Mouse (Mus musculus): ENCODE results near the gene Tmem218. TPM values are rescaled to one million over a fixed set of nuclear protein-coding genes. Genes with fewer than 3 reads are reported as not detected.

Tmem218 gene
- total RNA-seq (2014; fragmentation: Nextera tagmentation), result 2.0 and 4.1 TPM in 2 replicates
- total RNA-seq (2017), result 1.9 and 4.2 TPM in 2 replicates

- ATAC-seq (replicated peaks; ENCODE audit: poor library complexity, severe bottlenecking), result peak; percentile 98
Observed at GRCm38 (mm10) chr9:37207929-37208411, at the start of gene Tmem218. Gene Tmem218, plus strand, starts transcription at chr9:37208223.

DNA sequence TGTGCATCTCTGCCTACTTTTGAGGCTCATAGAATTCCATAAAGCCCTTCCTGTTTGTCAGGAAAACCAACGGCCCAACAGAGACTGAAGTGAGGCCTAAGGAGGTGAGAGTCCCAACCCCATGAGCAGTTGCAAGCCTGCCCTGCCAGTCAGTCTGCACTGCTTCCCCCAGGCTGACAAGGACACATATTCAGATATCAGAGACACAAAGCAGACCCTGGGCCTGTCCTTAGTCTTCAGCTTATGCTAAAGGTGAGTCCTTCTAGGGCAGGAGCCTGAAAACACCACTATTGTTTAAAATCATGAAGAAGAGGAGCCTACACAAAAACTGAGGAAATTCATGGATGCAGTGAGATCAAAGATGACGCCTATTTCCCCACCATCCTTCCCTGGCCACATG lies 47.3 kb upstream of the Tmem218 start:
- no peak for ATAC-seq (replicated peaks; ENCODE audit: poor library complexity, severe bottlenecking)

DNA sequence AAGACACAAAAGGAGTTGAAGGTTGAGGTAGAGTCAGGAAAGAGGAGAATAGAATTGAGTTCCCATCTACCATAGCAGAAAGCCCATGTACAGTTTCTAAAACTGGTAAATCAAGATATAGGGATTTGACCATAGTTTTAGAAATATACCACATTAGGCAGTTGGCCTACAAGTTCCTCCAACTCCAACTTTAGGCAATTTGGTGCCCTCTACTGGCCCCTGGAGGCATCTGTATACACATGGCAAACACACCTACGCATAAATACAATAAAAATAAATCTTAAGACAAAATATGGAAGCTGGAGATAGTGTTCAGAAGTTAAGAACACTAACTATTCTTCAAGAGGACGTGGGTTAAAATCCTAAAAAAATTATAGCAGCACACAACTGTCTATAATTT lies 41.1 kb upstream of the Tmem218 start:
- no peak for ATAC-seq (replicated peaks; ENCODE audit: poor library complexity, severe bottlenecking)

GRCm38 (mm10) chr9:37173376-37173775 lies 34.6 kb upstream of the Tmem218 start:
- ATAC-seq (replicated peaks; ENCODE audit: poor library complexity, severe bottlenecking), result no peak

DNA sequence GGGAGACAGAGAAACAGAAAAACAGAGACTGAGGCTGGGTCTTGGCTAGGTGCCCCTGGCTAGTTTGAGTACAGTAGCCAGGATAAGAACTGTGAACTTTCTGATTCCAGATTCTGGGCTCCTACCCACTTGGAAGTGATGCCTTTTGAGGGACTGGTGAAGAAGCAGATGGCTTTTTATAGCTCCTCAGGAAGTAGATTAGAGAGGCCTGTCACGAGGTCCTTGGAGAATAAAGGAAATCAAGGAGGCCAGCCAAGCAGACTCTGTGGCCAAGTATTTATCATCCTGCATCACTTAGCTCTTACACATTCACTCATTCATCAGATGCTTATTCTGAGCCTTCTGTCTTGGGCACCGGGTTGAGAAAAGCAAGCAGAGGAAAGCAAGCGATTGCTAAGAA lies 32.0 kb upstream of the Tmem218 start:
- ATAC-seq (replicated peaks; ENCODE audit: poor library complexity, severe bottlenecking), result no peak

DNA sequence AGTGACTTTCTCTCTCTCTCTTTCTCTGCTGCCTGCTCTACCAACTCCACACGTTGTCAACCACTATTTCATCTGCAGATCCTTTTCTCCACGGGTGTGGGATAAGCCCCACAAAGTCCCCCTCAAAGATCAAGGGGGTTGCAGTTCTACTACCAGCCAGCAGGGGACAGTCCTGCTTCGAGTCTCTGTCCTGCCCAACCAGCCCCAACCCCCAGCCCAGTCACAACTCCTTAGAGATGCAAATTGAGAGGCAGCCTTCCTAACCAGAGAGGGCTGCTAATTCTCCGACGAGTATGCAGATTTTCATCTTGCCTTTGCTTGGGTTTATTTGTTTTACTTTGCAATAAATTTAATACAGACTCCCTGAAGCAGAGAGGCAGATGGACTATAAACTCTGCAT lies 30.9 kb upstream of the Tmem218 start:
- peak; percentile 89 for ATAC-seq (replicated peaks; ENCODE audit: poor library complexity, severe bottlenecking)

GRCm38 (mm10) chr9:37177551-37177950 lies 30.5 kb upstream of the Tmem218 start:
- no peak for ATAC-seq (replicated peaks; ENCODE audit: poor library complexity, severe bottlenecking)

DNA sequence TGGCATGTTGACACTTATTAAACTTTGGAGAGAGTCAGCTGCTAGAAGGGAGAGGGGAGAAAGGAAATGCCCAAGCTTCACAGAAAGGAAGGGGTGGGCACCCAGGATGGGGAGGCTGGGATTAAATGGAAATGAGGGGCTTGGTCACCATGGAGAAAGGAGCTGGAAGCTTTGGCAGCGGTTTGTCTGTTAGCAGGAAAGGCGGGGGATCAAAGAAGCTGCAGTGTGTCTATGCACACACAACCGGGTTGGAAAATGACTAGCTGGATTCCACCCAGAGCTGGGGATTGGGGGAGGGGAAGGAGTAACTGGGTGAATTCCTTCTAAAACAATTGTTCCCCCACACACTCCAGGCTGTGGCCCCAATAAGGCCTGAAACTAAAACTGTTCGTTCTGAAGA lies 29.1 kb upstream of the Tmem218 start:
- ATAC-seq (replicated peaks; ENCODE audit: poor library complexity, severe bottlenecking), result no peak

GRCm38 (mm10) chr9:37179596-37179995 lies 28.4 kb upstream of the Tmem218 start:
- ATAC-seq (replicated peaks; ENCODE audit: poor library complexity, severe bottlenecking), result no peak

- no peak for ATAC-seq (replicated peaks; ENCODE audit: poor library complexity, severe bottlenecking)
Observed at GRCm38 (mm10) chr9:37181596-37181995, 26.4 kb upstream of the Tmem218 start.

DNA sequence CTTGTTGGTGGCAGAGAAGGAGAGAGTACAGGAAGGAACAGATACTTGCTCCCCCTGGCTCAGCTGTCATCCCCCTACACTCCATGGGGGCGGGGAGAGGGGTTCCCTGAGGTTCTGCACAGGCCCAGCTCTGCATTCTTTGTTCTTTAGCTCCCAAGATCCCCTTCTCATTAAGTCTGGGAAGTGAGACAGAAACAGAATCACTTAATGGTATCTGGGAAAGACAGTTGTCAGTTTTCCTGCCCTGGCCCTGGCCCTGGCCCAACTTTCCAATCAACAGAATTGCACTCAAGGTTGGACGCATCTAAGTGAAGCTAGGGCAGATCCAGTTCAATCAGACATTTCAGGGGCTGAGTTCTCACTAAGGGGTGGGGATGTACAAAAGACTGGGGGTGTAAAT lies 24.8 kb upstream of the Tmem218 start:
- ATAC-seq (replicated peaks; ENCODE audit: poor library complexity, severe bottlenecking), result no peak

DNA sequence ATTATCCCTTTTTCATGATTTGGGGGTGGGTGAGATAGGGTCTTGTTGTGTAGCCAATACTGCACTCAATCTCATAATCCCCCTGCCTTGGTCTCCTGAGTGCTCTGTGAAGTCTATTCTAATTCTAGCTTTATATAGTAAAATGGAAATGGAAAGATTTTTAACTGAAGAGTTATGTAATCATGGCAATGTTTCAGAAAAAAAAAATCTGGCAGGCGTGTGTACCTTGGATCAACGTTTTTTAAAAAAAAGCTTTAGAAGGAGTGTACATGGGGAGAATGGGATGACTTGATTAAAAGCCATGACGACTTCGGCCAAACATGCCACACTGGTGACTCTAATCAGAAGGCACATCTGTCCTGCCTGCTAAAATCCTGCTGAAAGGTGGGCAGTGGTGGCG lies 20.6 kb upstream of the Tmem218 start:
- ATAC-seq (replicated peaks; ENCODE audit: poor library complexity, severe bottlenecking), result no peak

- ATAC-seq (replicated peaks; ENCODE audit: poor library complexity, severe bottlenecking), result no peak
Observed at GRCm38 (mm10) chr9:37188024-37188423, 20.0 kb upstream of the Tmem218 start.

DNA sequence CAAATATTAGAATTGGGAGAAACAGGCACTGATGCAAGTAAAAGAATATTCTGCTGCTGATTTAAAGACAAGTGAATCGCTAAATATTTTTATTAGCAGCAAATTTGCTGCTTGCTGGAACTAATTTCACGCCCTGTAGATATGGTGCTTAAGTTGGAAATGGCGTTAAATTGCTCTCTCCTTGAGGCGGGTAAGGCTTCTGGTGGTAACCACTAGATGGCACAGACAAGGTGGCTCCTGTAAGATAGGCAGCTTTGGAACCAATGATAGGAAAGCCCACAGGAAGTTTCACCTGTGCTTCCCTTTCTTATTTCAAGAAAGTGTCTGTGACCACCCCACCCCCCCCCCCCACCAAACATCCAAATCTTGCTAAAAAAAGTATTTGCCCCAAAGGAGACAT lies 11.0 kb upstream of the Tmem218 start:
- ATAC-seq (replicated peaks; ENCODE audit: poor library complexity, severe bottlenecking), result no peak

DNA sequence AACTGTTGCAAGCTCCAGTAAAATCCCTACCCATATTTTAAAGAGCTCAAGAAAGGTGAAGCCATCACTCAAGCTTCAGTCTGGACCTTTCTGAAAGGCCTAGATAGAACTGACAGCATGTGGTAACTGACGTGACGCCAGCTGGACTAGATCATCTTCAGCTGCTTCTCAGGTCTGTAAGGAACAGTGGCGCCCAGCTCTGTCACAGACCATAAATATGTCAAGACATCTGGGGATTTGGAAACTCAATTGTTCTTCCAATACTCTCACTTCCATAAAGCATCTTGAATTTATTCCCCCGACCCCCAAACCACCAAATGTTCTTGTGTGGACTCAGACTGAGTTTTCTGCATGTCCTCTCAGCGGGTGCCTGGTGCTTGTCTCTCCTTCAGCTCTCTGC lies 7.6 kb upstream of the Tmem218 start:
- no peak for ATAC-seq (replicated peaks; ENCODE audit: poor library complexity, severe bottlenecking)

- ATAC-seq (replicated peaks; ENCODE audit: poor library complexity, severe bottlenecking), result no peak
Observed at GRCm38 (mm10) chr9:37203884-37204283, 4.1 kb upstream of the Tmem218 start.

- peak; percentile 73 for ATAC-seq (replicated peaks; ENCODE audit: poor library complexity, severe bottlenecking)
Observed at GRCm38 (mm10) chr9:37213060-37213738, 5.2 kb downstream of the Tmem218 start.

GRCm38 (mm10) chr9:37214327-37215060 lies 6.5 kb downstream of the Tmem218 start:
- no peak for ATAC-seq (replicated peaks; ENCODE audit: poor library complexity, severe bottlenecking)

DNA sequence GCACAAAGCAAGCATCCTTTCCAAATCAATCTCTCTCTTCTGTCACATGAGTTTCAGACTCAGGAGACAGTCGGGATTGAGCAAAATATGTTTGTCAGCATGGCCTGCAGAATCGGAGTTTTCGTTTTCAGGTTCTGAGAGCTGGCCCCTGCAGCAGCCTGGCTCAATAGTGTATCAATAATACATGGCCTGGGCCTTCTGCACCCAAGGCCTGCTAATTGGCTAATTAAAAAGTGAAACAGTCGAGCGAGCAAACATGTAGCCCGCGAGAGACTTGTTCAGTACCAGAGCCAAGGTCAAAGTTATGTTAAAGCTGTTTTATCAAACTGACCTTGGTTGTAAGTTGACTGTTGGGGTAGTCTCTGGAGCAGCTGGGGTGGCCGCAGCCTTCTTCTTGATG lies 12.7 kb downstream of the Tmem218 start:
- no peak for ATAC-seq (replicated peaks; ENCODE audit: poor library complexity, severe bottlenecking)

GRCm38 (mm10) chr9:37225581-37225980 lies 17.6 kb downstream of the Tmem218 start:
- no peak for ATAC-seq (replicated peaks; ENCODE audit: poor library complexity, severe bottlenecking)

DNA sequence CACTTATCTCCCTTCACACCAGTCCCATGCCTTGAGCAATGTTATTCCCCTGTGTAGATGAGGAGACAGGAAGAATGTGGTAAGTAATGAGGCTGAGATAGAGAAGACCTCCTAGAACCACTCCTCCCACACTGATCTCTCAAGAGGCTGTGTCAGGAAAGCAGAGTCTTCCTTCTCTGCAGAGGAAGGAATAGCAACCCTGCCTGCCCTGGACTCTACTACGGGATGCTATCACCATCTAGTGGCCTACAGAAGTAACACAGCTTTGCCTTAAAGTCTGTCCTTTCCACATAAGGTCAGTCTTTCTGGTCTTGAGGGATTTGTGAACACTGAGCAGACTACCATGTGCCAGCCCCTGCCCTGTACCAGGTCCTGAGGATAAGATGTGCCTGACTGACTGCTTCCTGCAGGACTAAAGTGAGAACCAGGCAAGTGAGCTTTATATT lies 21.9 kb downstream of the Tmem218 start:
- ATAC-seq (replicated peaks; ENCODE audit: poor library complexity, severe bottlenecking), result peak; percentile 90
